Mouse (Mus musculus): ENCODE data around the gene Atrn.
"Not testable (repeated sequence)": the region's sequence is repeated elsewhere in the genome, so short reads cannot be mapped to it uniquely, and the experiment has no call there.

The Atrn gene

DNA sequence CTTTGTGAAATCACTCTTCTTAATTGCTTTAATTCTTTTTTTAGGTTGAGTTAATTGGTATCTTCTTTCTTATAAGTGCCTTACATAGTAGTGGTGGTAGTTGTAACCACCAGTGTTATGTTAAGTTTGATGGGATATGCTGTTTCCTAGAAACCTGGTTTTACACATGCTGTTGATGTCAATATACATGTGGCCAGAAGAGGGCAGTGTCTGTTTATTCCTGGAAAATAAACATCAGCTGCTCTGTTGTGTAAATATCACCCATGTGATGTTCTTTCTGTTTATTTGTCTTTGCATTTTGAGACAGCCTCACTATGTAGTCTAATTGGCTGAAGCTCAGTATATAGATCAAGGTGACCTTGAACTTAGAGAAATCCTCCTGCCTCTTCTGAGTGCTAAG is 55.6 kb downstream of the Atrn start:
- peak; percentile 86 for DNase-seq (ENCODE audit: low spot score)

DNA sequence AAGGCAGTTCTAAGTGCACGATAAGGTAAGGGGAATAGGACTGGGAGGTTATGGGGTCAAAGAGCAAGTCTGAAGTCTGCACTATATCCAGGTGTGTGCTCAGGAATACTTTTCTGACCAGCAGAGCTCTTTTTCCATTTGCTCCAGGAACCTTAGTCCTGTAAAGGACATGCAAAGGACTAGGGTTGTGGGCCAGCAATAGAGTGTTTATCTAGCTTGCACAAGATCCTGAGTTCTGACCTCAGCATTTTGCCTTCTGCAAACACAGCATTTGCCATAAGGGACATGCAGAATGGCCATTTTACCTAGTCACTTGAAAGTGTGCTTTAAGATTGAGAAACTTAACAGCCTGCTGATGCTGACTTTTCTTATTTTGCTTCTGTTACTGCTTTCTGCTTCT is 58.7 kb downstream of the Atrn start:
- DNase-seq (ENCODE audit: low spot score) = peak; percentile 36

DNA sequence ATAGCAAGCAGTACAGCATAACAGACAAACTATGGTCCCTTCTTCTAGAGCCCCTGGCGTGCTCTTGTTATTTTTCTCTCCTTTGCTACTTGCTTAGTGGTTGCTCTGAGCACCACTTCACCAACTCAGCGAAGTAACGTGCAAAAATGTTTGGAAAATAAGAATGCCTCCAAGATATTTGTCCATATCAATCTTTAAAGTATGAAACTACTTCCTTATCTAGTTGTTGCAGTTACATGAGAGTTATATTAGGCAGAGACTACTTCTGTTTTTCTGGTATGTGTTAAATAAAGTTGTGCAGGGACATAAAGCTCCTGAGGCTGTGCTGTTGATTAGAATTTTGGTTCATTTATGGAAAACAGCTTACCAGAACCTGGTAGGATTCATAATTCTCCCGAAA is 64.7 kb downstream of the Atrn start:
- DNase-seq (ENCODE audit: low spot score) = no peak

DNA sequence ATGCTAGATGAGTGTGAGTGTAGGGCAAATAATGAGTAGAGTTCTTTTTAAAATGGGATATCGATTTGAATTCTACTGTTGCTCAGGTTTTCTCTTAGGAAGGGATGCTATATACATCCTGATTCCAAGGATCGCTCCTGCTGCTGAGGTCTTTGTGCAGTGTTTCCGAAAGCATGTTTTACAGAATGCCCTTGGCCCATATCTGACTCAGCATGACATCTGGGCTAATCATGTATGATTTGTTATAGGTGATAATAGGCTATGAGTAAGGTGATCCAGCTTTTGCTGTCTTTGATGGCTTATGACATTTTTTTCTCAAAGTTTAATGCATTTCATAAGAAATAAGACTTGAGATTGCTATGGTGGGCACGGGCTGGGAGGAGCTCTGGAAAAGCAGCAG is 66.1 kb downstream of the Atrn start:
- DNase-seq (ENCODE audit: low spot score) = no peak

DNA sequence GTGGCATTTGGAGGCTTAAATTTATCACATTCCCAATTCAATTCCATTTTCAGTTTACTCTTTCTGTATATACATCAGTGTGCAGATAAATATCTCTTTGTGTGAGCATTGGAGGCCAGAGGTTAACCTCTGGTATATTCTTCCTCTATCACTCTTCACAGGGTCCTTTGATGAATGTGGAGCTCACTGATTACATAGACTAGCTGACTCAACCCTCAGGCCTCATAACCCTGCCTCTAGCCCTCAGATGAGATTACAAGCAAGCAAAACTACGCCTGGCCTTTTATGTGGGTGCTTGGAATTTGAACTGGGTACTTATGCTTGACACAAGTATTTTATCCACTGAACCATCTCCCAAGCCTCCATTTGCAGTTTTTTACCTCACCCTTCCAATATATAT is 68.6 kb downstream of the Atrn start:
- no peak for DNase-seq (ENCODE audit: low spot score)

DNA sequence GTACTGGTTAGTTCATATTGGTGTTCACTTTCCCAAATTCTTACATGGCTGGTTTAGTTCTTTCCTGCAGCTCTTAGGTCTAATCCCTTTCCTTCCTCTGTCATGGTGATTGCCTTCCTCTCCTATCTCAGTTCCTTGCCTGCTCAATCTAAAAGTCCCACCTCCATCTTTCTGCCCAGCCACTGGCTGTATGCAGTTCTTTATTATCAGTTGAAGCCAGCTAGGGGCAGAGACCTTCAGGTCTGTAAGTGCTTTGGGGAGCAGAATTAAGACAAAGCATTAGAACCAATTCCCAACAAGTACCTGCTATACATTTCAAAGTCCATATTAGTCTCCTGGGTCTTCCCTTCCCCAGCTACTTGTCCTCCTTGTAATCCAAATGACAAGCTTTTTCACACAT is 71.3 kb downstream of the Atrn start:
- DNase-seq (ENCODE audit: low spot score) = no peak

DNA sequence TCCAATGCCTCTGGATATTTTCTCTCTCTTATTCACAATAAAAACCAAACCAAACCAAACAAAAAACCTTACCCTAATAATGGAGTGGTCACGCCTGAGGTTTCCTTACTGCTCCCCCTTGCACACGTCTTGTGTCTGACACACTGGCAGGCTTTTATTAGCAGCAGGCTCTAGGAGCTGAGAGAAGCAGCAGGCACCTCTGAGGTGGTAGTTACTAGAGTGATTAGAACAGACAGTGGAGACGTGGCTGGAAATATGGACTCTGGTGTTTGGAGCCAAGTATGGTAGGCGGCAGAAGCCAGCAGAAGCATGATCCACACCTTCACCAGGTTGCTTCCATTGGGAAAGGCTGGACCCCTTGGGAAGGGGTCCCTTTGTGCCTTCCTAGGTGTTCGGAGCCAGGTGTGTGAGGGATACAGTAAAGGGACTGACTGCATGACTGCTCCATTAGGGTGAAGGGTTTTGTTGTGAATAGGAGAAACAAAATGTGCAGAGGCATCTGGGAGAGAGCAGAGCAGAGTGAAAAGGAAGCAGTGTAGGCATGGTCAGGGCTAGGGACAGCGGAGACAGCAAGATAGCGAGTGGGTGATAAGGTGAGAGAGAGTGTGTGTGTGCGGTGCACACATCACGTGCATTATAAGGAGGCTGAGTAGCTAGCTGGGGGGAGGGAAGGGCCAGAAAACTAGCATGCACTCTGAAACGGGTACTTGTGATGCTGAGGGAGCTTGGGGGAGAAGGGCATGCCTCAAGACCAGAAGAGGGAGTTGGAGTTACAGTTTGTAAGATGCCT is 72.0 kb downstream of the Atrn start:
- DNase-seq (ENCODE audit: low spot score) = no peak

DNA sequence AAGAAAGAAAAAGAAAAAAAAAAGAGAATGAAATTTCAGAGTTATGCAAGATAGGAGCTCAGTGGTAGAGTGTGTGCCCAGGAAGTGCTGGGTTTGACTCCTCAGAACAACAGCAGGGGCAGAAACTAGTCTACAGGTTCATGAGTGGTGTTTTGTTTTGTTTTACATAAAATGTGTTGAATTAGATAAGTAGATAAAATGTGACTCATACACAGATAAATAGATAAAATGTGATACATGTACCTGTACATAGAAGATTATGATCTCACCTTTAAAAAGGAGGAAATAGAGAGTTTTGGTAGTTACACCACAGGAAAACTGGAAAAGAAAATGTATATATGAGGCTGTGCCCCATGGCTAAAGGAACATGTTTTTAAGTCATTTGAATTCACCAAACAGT is 72.8 kb downstream of the Atrn start:
- no peak for DNase-seq (ENCODE audit: low spot score)

DNA sequence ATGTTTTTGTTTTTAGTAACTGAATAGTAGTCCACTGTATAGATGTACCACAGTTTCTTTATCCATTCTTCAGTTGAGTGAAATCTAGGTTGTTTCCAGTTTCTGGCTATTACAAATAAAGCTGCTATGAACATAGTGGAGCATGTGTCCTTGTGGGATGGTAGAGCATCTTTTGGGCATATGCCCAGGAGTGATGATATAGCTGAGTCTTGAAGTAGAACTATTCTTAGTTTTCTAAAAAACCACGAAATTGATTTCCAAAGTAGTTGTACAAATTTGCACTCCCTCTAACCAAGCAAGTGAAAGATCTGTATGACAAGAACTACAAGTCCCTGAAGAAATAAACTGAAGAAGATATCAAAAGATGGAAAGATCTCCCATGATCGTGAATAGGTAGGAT is 86.5 kb downstream of the Atrn start:
- no peak for DNase-seq (ENCODE audit: low spot score)

DNA sequence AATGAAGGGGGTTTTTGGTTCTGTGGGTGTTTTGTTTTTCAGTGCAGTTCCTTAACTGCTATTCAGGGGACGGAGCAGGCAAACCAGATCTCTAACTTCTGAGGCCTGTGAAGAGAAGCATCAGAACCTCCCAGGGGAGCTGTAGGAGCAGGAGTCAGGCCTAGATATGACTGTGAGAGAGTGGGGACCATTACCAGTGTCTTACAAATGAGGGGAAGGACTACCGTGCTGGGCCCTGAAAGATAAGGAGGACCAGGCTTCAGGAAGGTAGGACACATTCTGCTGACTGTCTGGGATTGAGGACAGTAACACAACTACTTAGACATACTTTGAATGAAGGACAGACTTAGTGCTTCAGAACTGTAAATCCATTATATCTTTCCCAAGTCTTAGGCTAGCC is 102.8 kb downstream of the Atrn start:
- DNase-seq (ENCODE audit: low spot score) = no peak

DNA sequence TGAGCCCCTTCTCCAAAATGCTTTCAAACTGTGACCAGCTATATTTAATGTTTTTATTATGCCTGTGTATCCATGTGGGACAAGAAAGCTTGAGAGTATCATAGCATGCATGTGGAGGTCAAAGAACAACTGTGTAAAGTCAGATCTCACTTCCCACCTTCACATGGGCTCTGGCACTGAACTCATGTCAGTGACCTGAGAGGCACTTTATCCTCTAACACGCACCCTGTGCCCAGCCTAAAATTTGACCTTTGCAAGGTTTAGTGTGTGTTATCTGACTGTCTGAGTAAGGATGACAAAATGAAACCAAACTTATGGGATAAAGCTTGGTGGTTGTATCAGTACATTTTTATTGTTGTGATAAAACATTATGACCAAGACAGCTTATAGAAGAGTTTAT is 104.3 kb downstream of the Atrn start:
- no peak for DNase-seq (ENCODE audit: low spot score)

DNA sequence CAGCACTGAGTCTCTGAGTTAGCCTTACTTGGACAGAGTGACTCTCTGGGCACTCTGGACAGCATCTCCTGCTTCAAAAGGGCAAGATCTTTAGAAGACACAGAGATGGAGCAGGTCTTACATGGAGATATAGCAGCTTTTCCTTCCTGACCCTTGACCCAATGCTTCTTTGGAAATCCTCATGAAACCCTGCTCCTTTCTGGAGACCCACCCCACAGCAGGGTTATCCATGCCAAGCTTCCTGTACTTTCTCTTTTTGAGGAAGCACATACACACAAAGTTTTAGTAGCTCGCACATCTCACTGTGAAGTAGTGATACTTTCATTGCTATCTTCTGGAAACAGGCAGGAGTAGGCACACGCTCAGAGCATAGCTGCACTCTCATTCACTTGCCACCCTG is 118.9 kb downstream of the Atrn start:
- DNase-seq (ENCODE audit: low spot score) = no peak

DNA sequence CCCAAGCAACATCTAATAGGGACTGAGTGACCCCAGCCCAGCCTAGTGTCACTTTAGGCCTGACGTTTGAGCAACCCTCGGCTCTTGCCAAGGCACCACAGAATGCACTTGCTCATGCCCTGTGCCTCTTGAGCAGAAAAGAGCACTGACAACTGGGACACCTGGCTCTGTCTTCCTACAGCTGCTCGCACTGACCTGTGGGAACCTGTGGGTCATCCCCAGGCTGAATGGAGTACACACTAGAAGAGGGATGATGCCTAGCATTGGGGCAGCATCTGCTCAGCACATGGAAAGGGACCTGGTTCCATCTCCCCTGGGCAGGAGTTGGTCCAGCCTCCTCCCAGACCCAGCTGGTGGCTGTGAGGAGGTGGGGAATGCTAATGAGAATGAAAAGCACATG is 120.6 kb downstream of the Atrn start:
- no peak for DNase-seq (ENCODE audit: low spot score)

DNA sequence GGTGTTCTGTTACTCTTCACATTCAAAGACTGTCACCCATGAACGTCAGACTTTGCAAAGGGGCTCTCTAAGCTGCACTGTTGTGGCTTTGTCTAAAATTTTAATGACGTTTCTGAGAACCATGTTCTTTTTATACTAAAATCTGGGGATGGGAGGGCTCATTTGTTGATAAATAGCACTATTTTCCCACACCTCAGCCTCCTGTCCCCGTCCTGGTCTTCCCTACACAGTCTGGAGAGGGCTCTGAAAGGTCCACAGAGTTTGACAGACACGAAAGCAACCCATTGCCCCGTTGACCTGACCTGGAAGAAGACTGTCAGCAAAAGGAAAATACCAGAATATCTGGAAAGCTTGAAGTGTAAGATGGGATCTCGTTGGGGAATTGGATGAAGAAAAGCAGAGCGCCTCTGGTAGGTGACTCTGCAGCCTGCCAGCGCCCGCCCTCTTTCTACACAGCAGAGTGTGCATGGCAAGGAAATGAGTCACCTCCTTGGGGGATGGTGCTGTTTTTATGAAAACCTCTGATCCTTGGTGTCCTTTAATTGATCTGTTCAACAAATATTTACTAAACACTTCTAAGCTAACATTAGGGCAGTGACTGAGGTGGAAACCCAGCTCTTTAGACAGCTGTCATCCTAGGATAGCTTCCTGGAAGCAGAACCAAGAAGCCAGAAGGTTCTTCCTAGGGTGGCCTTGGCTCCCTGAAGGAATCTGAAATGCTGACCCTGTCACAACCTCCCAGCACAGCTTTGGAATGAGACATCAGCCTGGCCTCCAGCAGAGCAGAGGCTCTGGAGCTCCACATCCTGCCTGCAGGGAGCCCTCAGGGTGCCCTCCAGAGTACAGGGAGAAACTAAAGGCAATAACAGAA is 123.0 kb downstream of the Atrn start:
- peak; percentile 60 for DNase-seq (ENCODE audit: low spot score)

DNA sequence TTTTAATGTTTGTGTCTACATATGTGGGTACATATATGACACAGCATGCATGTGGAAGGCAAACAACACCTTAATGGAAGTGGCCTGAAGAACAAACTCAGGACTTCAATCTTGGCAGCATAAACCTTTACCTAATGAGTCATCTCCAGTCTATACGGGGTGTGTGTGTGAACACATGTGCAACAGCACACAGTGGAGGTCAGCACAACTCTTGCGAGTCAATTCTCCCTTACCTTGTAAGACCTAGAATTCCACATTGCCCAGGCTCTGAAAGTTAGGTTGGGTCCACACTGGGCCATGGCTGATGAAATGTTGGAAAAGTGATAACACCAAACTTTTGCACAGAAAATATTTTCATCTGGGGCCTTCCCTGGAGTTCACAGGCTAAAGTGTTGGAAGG is 124.3 kb downstream of the Atrn start:
- DNase-seq (ENCODE audit: low spot score) = no peak

DNA sequence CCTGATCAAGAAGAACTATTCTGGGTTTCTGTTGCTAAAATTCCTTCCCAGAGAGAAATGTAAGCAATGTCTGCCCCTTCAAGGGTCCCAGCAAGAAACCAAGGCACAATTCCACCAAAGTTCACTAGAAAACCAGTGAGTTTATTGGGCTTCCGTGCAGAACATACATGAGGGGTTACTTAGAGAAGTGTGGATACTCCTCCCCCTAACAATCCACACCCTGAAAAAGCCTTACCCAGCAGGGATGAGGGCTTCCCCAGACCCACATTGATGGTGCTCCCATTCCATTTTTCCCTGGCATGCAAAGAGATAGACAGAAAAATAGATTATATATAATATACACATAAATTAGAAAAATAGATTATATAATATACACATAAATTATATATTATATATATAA is 124.7 kb downstream of the Atrn start:
- no peak for DNase-seq (ENCODE audit: low spot score)

DNA sequence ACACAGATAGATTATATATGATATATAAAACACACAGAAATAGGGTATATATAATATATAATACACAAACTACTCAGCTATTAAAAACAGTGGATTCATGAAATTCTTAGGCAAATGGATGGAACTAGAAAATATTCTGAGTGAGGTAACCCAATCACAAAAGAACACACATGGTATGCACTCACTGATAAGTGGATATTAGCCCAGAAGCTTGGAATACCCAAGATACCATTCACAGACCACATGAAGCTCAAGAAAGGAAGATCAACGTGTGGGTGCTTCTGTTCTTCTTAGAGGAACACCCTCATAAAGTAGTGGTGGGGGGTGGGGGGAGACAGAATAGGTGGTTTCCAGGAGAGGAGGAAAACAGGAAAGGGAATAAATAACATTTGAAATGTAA is 125.1 kb downstream of the Atrn start:
- DNase-seq (ENCODE audit: low spot score) = not testable (repeated sequence)

DNA sequence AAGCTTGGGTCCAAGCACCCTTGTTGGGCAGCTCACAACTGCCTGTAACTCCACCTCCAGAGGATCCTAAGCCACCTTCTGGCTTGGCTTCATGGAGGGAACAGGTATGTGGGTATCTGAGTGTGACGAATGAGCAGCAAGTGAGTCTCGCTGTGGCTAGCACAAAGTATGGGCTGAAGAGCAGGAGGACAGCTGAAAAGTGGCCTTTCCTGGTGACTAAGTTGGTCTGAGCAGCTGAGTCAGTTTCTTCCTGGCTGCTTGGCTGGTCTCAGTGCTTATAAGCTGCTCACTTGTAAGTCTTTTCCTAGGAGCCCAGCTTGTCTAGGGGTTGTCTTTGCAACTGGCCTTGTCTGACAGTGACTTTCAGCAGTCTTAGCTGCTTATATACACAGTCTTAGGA is 130.0 kb downstream of the Atrn start:
- DNase-seq (ENCODE audit: low spot score) = no peak

DNA sequence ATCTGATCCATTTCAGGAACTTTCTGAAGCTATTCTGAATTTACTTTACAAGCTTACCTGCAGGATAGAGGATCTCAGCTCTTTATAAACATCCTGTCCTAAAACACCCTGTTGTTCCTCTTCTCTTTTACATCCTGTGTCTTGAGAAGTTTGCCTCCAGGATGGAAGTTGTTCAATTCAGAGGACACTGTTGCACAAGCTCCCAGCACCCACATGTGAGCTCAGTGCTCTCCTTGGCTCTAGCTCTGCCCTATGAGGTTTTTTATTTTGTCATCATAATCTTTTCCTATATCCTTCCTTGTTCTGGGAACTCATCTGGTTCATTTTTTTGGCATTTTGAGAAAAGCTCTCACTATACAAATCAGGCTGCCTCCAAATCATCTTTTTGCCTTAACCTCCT is 130.5 kb downstream of the Atrn start:
- no peak for DNase-seq (ENCODE audit: low spot score)

DNA sequence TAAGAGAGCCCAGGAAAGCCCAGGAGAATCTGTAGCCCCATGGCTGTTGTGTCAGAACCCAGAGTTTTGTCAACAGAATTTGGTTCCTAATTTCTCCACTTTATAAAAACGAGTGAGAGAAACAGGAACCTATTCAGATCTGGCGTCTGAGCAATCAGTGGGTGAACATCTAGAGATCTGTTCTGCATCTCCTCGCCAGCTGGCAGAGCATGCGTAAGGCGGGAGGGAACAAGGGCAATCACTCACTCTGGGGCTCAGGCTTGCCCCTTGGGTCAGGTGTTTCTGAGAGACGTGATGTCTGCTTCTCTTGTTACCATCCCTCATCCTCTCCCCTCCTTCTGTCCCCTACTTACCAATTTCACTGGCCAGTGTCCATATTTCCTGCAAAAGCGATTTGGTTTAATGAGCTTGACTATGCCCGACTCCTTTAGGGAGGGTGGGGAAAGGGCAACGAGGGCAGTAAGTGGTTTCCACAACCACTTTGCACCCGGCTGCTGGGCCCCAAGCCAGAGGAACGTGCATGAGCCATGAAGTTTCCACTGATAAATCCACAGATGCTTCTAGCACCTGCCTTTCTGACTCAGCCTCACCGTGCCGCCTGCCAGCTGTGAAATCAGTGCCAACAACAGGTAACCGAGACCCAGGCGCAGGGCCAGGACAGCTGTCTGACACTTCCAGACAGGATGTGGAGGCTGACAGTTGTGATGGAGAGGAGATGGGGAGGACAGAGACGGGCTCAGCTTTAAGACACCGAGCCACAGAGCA is 131.1 kb downstream of the Atrn start:
- DNase-seq (ENCODE audit: low spot score) = no peak

DNA sequence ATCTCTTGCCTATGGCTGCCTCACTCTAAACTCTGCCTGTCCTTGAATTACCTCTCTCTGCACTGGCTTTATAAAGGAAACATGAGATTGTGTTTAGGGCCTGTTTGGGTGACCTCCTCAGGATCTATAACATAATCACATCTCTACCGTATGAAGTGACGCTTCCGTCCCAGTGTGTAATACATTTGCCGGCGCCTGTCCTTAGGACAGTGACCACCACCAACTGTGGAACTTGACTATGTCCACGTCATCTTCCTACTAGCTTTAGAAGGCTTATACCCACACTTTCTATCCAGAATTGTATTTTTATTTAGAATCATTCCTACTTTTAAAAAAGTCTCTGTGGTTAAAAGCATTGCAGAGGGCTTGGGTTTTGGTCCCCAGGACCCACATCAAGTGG is 131.9 kb downstream of the Atrn start:
- DNase-seq (ENCODE audit: low spot score) = no peak

DNA sequence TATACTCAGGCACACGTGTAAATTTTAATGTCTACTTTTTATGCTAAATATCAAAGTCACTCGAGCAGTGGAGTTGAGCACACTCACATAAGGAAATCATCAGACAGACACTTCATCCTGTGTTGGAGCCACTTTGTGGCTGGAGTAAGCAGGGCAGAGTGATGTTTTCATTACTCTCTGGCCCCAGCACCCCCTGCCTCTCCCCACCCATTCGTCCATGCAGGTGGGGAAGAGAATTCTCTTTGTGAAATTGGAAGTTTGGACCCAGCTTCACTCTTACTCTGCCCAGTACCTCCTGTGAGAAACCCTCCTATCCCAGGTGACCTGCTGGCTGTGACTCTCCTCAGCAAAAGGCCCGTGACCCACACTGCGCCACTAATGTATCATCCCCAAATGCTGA is 132.4 kb downstream of the Atrn start:
- DNase-seq (ENCODE audit: low spot score) = no peak
